Mouse (Mus musculus) induced T-regulatory cell, adult 2 months (primary cell): ENCODE results near the gene Pik3r5.

Experiments
- DNase-seq: peaks from one replicate; pipeline ENCODE4 v3.0.0-alpha.2; 2012; ENCODE audit warnings: low read depth

Gene Pik3r5

DNA sequence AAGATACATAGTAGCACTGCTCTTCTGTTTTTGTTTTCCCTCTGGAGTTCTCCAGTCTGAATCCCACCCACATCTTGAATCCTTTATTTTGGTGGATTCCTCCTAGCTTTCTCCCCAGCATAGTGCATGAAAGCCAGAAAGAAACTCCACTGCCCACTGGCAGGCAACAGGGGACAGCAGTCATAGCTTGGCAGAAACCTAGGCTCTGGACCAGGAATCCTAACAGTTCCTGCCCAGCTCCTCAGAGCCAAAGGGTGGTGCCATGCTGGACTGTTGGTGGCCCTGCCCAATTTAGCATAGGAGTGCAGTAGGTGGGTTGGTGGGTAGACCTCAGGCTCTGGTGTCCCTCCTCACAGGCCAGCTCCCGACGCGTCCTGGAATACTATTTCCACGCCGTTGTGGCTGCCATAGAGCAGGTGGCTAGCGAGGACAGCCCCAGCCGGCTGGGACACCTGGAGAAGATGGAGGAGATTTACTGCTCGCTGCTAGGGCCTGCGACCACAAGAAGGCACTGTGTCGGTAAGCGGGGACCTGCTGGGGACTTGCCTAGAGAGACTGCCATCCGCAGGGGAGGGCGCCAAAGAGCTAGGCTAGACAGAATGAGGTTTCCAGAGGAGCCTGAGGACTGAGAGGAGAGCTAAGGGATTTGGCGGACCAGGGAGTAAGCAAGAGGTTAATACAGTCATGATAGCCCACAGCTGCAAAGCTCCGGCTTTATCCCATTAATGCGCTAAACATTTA is 99.3 kb downstream of the Pik3r5 start:
- DNase-seq = no peak

DNA sequence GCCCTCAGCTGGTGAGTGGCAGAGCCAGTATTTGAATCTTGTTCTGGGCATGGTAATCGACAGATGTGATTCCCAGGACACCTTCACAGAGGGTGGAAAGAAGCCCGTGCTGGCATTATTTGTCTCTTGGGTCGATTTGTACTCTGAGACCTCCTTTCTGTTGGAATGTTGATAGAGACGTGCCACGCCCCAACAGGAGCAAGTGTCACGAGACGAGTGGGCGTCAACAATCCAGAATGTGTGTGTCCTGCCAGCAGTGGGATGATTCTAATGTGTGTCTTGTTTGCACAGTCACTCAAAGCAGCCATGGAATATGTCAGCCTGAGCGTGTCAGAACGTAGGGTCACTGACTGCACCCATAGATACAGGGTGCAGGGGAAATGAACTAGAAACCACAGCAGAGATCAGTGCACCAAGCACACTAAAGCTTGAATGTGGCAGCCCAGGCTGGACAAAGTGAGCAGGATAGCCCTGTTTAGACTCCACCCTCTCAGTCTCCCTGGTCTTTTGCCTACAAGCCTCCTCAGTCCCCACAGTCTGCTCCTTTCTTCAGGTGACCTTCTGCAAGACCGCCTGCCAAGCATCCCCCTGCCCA is 100.1 kb downstream of the Pik3r5 start:
- DNase-seq = no peak

DNA sequence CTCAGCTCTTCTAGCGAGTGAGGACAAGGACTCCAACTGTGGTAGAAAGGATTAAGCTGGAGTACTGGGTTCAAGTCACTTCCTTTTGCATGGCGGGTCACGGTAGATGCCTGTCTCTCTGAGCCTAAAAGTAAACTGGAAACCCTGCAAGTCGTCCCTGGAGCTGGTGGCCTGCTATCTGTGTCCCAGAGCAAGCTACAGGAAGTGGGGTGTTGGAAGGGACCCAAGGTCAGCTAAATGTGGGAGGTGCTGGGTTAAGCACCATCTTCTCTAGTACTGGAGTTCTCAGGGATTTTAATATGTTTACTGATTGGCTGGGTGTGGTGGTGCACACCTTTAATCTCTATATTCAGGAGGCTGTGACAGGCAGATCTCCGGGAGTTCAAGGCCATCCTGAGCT is 100.9 kb downstream of the Pik3r5 start:
- no peak for DNase-seq

DNA sequence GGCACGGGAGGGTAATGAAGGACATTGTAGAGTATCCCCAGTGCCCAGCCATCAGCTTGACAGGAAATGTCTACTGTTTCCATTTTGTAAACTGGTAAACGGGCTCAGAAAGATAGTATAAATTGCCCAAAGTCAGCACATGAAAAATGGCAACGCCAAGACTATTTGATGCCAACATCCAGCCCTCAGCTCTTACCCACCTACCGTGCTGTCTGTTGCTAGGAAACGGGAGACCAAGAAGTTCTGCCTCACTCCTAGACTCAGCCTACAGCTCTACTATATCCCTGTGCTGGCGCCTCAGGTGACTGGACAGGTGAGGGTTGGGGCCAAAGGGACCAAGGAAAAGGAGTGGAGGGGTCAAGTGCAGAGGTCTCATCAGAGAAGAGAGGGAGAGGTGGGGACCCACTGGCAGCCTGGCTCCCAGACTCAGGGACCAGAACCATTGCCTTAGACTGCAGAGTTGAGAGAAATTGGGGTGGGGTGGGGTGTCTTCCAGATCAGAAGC is 102.1 kb downstream of the Pik3r5 start:
- DNase-seq = no peak

DNA sequence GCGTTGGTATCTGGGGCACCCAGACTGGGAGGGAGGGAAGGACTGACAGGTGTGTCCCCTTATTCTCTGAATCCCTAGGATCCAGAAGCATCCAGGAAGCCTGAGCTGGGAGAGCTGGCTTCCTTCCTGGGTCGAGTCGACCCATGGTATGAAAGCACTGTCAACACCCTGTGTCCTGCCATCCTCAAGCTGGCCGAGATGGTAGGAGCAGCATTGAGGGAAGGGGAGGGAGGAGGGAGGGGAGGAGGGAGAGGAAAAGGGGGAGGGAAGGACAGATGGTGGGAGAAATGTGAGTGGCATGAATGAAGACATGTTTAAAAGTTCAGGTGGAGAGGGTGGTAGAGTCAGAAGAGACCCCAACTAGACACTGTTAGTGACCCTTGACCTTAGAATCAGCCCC is 104.1 kb downstream of the Pik3r5 start:
- no peak for DNase-seq

DNA sequence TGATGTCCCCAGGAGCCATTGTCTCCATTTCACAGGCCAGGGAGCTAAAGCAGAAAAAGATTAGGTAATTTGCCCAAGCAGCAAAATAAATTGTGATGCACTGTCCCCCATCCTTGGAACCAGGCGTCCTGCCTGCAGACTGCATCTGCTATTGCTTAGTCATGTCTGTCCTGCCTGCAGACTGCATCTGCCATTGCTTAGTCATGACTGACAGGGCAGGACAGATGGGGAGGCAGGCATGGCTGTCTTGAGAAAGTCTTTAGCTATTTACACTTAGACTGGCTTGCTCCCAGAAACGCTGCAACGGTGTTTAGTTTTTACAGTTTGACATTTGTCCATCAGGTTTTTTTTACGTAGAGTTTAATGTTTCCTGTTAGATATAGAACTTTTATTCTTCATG is 104.5 kb downstream of the Pik3r5 start:
- no peak for DNase-seq

DNA sequence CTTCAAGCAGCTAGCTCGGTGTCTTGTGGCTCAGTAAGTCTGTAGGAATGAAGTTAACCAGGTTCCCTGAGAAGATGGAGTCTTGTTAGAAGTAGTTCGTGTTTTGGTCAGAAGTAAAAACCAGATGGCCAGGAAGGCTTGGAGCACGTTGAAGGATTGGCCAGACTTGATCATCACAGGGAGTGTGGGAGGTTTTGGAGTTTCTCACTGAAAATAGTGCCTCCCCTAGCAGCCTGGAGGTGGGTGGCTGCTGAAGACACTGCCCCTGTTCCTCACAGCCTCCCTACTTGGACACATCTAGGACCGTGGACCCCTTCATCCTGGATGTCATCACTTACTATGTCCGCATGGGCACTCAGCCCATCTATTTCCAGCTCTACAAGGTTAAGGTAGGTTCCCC is 107.7 kb downstream of the Pik3r5 start:
- DNase-seq = no peak

DNA sequence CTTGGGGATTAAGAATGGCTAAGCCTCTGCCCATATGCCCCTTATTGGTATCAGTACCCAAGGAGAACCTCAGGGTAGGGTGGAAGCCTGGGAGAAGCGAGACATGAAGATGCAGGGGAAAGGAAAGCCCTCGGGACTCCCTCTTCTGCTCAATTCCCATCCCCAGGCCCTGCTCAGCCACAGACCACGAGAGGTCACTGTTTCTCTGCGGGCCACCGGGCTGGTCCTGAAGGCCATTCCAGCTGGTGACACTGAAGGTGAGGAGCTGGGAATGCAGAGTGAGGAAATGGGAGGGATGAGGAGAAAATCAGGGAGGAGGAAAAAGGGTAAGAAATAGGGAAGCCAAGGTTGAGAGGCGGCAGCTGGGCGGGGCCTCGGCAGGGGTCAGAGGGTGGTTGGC is 112.6 kb downstream of the Pik3r5 start:
- no peak for DNase-seq

DNA sequence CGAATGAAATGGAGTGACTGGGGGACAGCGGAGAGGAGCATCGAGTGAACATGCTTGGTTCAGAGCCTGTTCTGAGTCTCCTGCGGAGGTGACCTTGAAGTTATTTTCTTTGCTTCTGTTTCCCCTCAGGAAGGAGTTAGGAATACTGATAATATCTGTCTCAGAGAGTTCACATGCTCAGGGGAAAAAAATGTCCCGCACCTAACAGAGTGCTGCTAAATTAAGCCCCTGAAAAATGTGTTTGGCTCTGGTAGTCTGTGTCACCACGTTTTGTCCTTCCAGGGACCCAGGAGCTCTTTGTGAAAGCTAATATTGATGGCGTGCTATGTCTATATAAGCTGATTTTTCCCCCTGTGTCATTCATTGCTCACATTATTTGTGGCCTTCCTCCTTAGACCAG is 113.3 kb downstream of the Pik3r5 start:
- no peak for DNase-seq

DNA sequence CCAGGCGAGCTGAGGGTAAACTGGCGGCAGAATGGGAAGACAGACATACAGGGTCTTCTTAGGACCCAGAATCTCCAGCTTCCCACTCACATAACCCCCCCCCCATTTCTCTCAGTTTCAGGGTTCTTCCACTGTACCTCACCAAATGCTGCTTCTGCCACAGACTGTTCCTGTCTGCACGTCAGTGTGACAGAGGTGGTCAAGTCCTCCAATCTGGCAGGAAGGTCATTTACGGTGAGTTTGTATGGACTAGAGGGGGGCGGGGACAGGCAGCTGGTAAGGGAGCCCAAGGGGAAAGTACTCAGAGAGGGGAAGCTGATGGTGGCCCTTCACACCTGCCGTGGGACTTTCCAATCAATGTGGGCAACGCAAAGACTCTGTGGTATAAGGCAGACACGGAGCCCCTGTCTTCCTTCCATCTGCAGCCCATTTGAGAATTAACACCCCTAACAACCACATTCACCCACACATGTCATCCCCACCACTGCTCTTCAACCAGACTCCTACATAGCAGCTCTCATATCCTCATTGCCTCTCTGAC is 113.8 kb downstream of the Pik3r5 start:
- DNase-seq = peak; percentile 31
